Mouse (Mus musculus) midbrain, embryonic 10.5 days (tissue): ENCODE measurements around the gene Lce1m. TPM values are rescaled to one million over a fixed set of nuclear protein-coding genes. Genes with fewer than 3 reads are reported as not detected.
"Not testable (repeated sequence)": the region's sequence is repeated elsewhere in the genome, so short reads cannot be mapped to it uniquely, and the experiment has no call there.

Source experiments
- DNase-seq: peaks from one replicate; pipeline ENCODE4 v3.0.0-alpha.2; 2017; ENCODE audit warnings: low spot score
- H3K27ac ChIP-seq: fragments of 300-500 bp; sonication (generic); replicated peaks from 2 replicates; pipeline ENCODE4 v1.5.1; 2016; ENCODE audit warnings: mild to moderate bottlenecking
- H3K27me3 ChIP-seq: fragments of 300-500 bp; sonication (generic); 2 replicates; pipeline ENCODE4 v1.6.1; 2016; ENCODE audit warnings: low read depth, mild to moderate bottlenecking; ENCODE audit not compliant: poor library complexity, severe bottlenecking
- H3K36me3 ChIP-seq: fragments of 300-500 bp; sonication (generic); 2 replicates; pipeline ENCODE4 v1.6.1; 2016; ENCODE audit warnings: mild to moderate bottlenecking, moderate library complexity
- H3K4me1 ChIP-seq: fragments of 300-500 bp; sonication (generic); 2 replicates; pipeline ENCODE4 v1.6.1; 2016
- H3K4me3 ChIP-seq: fragments of 300-500 bp; sonication (generic); 2 replicates; pipeline ENCODE4 v1.5.1; 2016; ENCODE audit warnings: mild to moderate bottlenecking, moderate library complexity
- H3K9me3 ChIP-seq: fragments of 300-500 bp; sonication (generic); replicated peaks from 2 replicates; pipeline ENCODE4 v1.6.1; 2016; ENCODE audit warnings: mild to moderate bottlenecking
- WGBS: fragments of 180-500 bp; shearing (Covaris S2); methylation state at CpG from one replicate; pipeline ENCODE4 v1.1.7; 2016; 5-methylcytosine and 5-hydroxymethylcytosine counted together
- polyA plus RNA-seq: library from polyadenylated mRNA; unstranded; fragments of >200 nt; fragmentation: Nextera tagmentation; extraction: Ambion mirVana; gene quantifications from 2 replicates; pipeline ENCODE4 v1.2.1, GENCODE M21; 2016

Lce1m gene
- not detected in 2 replicates for polyA plus RNA-seq

DNA sequence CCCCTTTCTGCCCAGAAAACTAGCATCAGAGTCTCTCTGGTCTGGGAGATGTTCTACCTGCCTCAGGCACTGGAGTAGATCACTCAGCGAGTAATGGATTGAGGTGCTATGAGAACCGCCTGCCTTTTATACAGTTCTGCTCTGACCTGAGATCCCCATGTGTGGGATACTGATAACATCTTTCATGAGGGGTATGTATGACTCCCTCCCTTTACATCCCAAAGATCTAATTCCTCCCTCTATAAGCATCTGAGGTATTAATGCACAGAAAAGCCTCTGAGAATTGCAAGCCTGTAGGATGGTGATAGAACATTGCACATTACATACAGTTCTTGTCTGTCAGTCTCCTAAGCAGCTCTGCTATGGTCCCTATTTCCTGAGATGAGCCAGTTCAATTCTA, at the start of gene Lce1m:
Lce1m (minus strand) TSS at position 101 of the 400 bp plus-strand sequence.
- no peak within 1 kb of the TSS for H3K27ac ChIP-seq
- H3K27me3 ChIP-seq = peaks cover 7% of the 10 kb centered on the region; the same call in 1 of the 2 replicates
- H3K9me3 ChIP-seq = no peaks in the 10 kb centered on the region
- no peak for DNase-seq
- 92% methylated on average over 2 of the region's 2 CpGs for WGBS
- peaks cover 14% of the 10 kb centered on the region for H3K4me1 ChIP-seq
- H3K4me3 ChIP-seq = no peak within 1 kb of the TSS
- no peaks in the 10 kb centered on the region for H3K36me3 ChIP-seq

GRCm38 (mm10) chr3:93068523-93068922, 49.7 kb upstream of the Lce1m start, which contains the start of gene Gm4858:
Gm4858 (plus strand) TSS chr3:93068823.
- H3K27me3 ChIP-seq, H3K36me3 ChIP-seq, H3K27ac ChIP-seq, H3K9me3 ChIP-seq, H3K4me1 ChIP-seq, H3K4me3 ChIP-seq, DNase-seq: not testable (repeated sequence)

DNA sequence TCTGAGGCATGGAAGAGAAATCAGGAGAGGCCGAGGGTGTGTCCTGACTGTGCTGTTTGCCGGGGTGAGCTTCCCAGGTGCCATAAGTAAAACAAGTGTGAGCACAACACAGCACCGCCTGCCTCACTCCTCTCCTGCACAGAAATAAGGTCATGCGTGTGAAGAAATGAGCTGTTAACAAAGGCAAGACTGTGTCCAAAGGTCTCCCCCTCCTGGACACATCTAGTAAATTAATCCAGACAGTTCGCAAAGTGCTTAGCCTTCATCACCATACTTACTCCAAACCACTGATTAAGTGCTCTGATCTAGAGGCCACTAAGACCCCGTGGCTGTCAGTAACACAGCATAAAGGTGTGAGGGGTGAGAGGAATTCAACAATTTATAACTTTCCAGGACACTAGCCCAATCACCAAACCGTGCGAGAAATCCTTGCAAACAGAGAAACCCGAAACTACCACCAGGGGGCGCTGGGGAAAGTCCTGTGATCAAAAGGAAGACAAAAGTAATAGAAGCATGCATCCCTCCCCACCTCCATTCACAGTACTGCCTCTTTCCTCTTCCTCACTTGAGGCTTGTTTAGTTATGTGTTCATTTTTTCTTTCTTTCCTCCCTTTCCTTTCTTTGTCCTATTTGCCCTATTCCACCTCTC, 34.1 kb upstream of the Lce1m start:
- H3K4me1 ChIP-seq = no peaks in the 10 kb centered on the region
- no peaks in the 10 kb centered on the region for H3K27me3 ChIP-seq
- no peaks in the 10 kb centered on the region for H3K36me3 ChIP-seq
- DNase-seq = peak; percentile 19
- H3K27ac ChIP-seq = no peak overlapping the region
- no peaks in the 10 kb centered on the region for H3K9me3 ChIP-seq
- 57% methylated on average over 10 of the region's 10 CpGs for WGBS
- no peak overlapping the region for H3K4me3 ChIP-seq

- no peaks in the 10 kb centered on the region for H3K36me3 ChIP-seq
- no peaks in the 10 kb centered on the region for H3K27me3 ChIP-seq
- no peak for DNase-seq
- H3K4me1 ChIP-seq = no peaks in the 10 kb centered on the region
- H3K27ac ChIP-seq = no peak overlapping the region
- 80% methylated on average over 1 of the region's 1 CpGs for WGBS
- no peak overlapping the region for H3K4me3 ChIP-seq
- no peaks in the 10 kb centered on the region for H3K9me3 ChIP-seq
These were observed 31.3 kb upstream of the Lce1m start for GRCm38 (mm10) chr3:93050182-93050581.

- Histone ChIP-seq H3K4me3 (no peak overlapping the region), H3K36me3 (no peaks in the 10 kb centered on the region), H3K27me3 (no peaks in the 10 kb centered on the region), H3K9me3 (no peaks in the 10 kb centered on the region), H3K27ac (no peak overlapping the region), H3K4me1 (no peaks in the 10 kb centered on the region)
- WGBS = 59% methylated on average over 5 of the region's 5 CpGs
- peak; percentile 25 for DNase-seq
These were observed 12.6 kb upstream of the Lce1m start for GRCm38 (mm10) chr3:93031450-93031849.

DNA sequence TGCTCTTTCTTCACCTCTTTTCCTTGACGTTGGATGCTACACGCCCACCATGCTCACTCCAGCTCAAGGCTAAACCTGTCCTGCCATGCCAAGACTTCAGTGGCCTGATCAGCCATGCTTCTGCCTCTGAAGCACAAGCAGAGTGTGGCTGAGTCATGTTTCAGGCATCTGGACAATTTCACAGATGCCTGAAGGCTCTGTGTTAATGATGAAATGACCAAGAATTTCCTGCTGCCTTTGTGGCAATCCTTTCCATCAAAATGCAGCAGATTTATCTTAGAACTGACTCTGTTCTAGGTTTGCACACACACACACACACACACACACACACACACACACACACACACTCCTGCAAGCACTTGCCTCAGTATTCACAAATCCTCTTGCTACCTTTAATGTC, 6.6 kb upstream of the Lce1m start:
- H3K4me1 ChIP-seq = no peaks in the 10 kb centered on the region
- WGBS = 81% methylated on average over 2 of the region's 2 CpGs

DNA sequence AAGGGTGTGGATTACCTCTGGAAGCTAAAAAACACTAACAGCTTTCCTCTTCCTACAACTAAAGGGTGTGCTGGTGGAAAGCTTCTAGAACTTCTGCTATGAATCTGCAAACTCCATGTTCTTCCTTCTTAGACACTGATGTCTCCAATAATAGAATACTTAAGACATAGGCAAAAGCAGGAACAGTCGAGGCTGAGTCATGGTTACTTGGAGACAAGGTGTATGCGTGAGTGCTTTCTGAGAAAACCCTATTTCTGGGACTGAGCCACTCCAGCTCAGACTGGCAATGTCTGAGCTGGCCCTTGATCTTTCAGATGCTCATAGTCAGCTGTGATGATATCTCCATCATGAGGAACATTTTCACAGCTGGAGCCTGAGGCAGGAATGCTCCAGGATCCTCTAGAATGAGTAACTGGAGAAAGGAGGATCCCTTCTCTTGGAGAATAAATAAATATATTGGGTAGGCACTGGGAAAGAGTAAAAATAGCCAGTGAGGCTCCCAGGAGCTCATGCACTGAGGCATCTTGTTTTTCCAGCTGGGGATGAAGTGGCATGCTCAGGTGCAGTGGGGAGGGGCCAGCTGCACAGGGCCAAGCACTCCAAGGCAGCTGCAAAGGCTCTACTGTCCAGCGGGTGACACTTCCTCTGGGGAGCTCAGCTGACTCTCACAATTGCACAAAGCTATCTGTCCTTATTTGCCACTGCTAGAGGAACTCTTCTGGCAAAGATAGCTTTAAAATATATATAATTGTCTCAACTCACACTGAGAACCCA, 4.7 kb upstream of the Lce1m start:
- no peaks in the 10 kb centered on the region for H3K4me1 ChIP-seq
- DNase-seq = no peak
- H3K36me3 ChIP-seq = no peaks in the 10 kb centered on the region
- no peak overlapping the region for H3K27ac ChIP-seq
- WGBS = 75% methylated on average over 3 of the region's 3 CpGs
- no peak overlapping the region for H3K4me3 ChIP-seq
- no peaks in the 10 kb centered on the region for H3K27me3 ChIP-seq
- no peaks in the 10 kb centered on the region for H3K9me3 ChIP-seq

More for the DNA sequence above, 6.6 kb upstream of the Lce1m start:
- no peak overlapping the region for H3K27ac ChIP-seq
- H3K9me3 ChIP-seq = no peaks in the 10 kb centered on the region
- no peaks in the 10 kb centered on the region for H3K36me3 ChIP-seq
- no peaks in the 10 kb centered on the region for H3K27me3 ChIP-seq
- H3K4me3 ChIP-seq = no peak overlapping the region
- no peak for DNase-seq

- 91% methylated on average over 1 of the region's 1 CpGs for WGBS
- Histone ChIP-seq H3K27me3 (0 out of 2 replicates have a peak, but pooled peaks cover 6% of the 10 kb centered on the region), H3K9me3 (no peaks in the 10 kb centered on the region), H3K36me3 (no peaks in the 10 kb centered on the region), H3K4me1 (no peaks in the 10 kb centered on the region), H3K4me3 (no peak overlapping the region), H3K27ac (no peak overlapping the region)
- no peak for DNase-seq
These were observed 2.3 kb upstream of the Lce1m start for GRCm38 (mm10) chr3:93021171-93021570.

- Histone ChIP-seq H3K27me3 (peaks cover 20% of the 10 kb centered on the region), H3K27ac (peak within 1 kb of the TSS; percentile 74), H3K4me1 (peaks cover 15% of the 10 kb centered on the region), H3K4me3 (peak within 1 kb of the TSS; percentile 53), H3K36me3 (no peaks in the 10 kb centered on the region), H3K9me3 (no peaks in the 10 kb centered on the region)
- 57% methylated on average over 4 of the region's 4 CpGs for WGBS
- no peak for DNase-seq
These were observed 3.3 kb downstream of the Lce1m start, which contains the start of gene Crct1 for GRCm38 (mm10) chr3:93015460-93016104. Crct1 (minus strand) TSS chr3:93015687.

DNA sequence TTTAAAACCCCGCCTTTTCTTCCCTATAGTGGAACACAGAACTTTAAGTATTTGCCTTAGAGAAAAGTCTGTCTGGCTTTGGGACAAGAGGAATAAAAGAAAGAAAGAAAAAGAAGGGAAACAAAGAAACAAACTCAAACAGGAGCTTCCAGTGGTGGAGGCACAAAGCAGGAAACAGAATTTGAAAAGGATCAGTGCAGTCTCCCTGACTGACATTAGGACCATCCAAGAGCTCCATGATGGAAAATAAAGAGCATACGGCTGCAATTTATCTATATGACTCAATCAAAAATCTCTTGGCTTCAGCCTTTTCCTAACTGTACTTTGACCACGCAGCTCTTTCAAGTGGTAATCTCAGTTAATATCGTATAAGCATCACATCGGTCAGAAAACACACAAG, 4.0 kb downstream of the Lce1m start:
- Histone ChIP-seq H3K4me1 (peaks cover 15% of the 10 kb centered on the region), H3K27ac (peak overlapping the region; percentile 74), H3K4me3 (peak overlapping the region; percentile 53), H3K27me3 (peaks cover 20% of the 10 kb centered on the region), H3K36me3 (no peaks in the 10 kb centered on the region), H3K9me3 (no peaks in the 10 kb centered on the region)
- WGBS = 30% methylated on average over 5 of the region's 5 CpGs
- no peak for DNase-seq

DNA sequence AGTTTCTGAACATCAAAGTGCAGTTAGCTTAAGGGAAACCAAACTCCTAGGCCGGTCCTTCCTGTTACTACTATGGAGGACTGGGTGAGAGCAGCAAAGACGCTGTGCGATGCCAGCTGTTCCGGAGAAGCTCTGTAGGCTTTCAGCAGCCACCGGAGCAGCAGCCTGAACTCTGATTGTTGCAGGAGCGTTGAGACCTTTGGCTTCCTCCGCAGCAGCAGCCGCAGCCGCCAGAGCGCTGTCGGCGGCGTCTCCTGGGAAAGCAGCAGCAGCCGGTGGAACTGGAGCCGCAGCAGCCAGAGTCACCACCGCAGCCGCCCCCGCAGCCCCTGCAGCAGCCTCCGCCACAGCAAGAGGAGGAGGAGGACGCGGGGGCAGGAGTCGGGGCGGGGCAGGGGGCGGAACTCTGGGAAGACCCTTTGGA, 4.5 kb downstream of the Lce1m start:
- Histone ChIP-seq H3K4me1 (peaks cover 15% of the 10 kb centered on the region), H3K27me3 (peaks cover 20% of the 10 kb centered on the region), H3K4me3 (peak overlapping the region; percentile 53), H3K27ac (peak overlapping the region; percentile 74), H3K36me3 (no peaks in the 10 kb centered on the region), H3K9me3 (no peaks in the 10 kb centered on the region)
- WGBS = under 1% methylated on average over 24 of the region's 24 CpGs
- peak; percentile 86 for DNase-seq

GRCm38 (mm10) chr3:93002843-93003242, 16.0 kb downstream of the Lce1m start:
- no peak for DNase-seq
- Histone ChIP-seq H3K4me1 (no peaks in the 10 kb centered on the region), H3K36me3 (no peaks in the 10 kb centered on the region), H3K9me3 (no peaks in the 10 kb centered on the region), H3K27ac (no peak overlapping the region), H3K27me3 (no peaks in the 10 kb centered on the region), H3K4me3 (no peak overlapping the region)
- WGBS = 82% methylated on average over 4 of the region's 4 CpGs

GRCm38 (mm10) chr3:93000621-93001020, 18.2 kb downstream of the Lce1m start:
- Histone ChIP-seq H3K4me1 (no peaks in the 10 kb centered on the region), H3K9me3 (no peaks in the 10 kb centered on the region), H3K4me3 (no peak overlapping the region), H3K36me3 (no peaks in the 10 kb centered on the region), H3K27me3 (no peaks in the 10 kb centered on the region), H3K27ac (no peak overlapping the region)
- DNase-seq = no peak
- 88% methylated on average over 3 of the region's 3 CpGs for WGBS
